Mouse (Mus musculus) intestine, embryonic 16.5 days (tissue): ENCODE data around the gene Mlph. TPM values are rescaled to one million over a fixed set of nuclear protein-coding genes. Genes with fewer than 3 reads are reported as not detected.

Experiments used
- ATAC-seq: fragments of 200-750 bp; cut with Nextera tagmentation; 2 replicates; pipeline ENCODE4 v1.8.0; 2017; ENCODE audit warnings: moderate TSS enrichment, moderate library complexity
- H3K27ac ChIP-seq: fragments of 300-500 bp; sonication (generic); 2 replicates; pipeline ENCODE4 v1.5.1; 2014; ENCODE audit warnings: mild to moderate bottlenecking, low read length
- H3K27me3 ChIP-seq: fragments of 300-500 bp; sonication (generic); replicated peaks from 2 replicates; pipeline ENCODE4 v1.6.1; 2014; ENCODE audit warnings: low read length, control low read depth, mixed read lengths; ENCODE audit not compliant: control insufficient read depth, insufficient read depth
- H3K36me3 ChIP-seq: fragments of 300-500 bp; sonication (generic); 2 replicates; pipeline ENCODE4 v1.6.1; 2014; ENCODE audit warnings: low read length, control low read depth; ENCODE audit not compliant: control insufficient read depth, insufficient read depth
- H3K4me1 ChIP-seq: fragments of 300-500 bp; sonication (generic); 2 replicates; pipeline ENCODE4 v1.6.1; 2014; ENCODE audit warnings: low read length, control low read depth, mixed read lengths; ENCODE audit not compliant: control insufficient read depth, insufficient read depth
- H3K4me2 ChIP-seq: fragments of 300-500 bp; sonication (generic); 2 replicates; pipeline ENCODE4 v1.6.1; 2014; ENCODE audit warnings: low read depth, low read length, control low read depth
- H3K4me3 ChIP-seq: fragments of 300-500 bp; sonication (generic); 2 replicates; pipeline ENCODE4 v1.5.1; 2014; ENCODE audit warnings: mild to moderate bottlenecking, low read length
- H3K9ac ChIP-seq: fragments of 300-500 bp; sonication (generic); 2 replicates; pipeline ENCODE4 v1.6.1; 2014; ENCODE audit warnings: low read depth, low read length
- H3K9me3 ChIP-seq: fragments of 300-500 bp; sonication (generic); 2 replicates; pipeline ENCODE4 v1.6.1; 2016; ENCODE audit warnings: low read length, control low read depth; ENCODE audit not compliant: control insufficient read depth
- WGBS: fragments of 180-500 bp; shearing (Covaris S2); extraction: QIAGEN DNeasy Blood & Tissue Kit; methylation state at CpG from one replicate; pipeline ENCODE4 v1.1.7; 2014; 5-methylcytosine and 5-hydroxymethylcytosine counted together
- polyA plus RNA-seq: library from polyadenylated mRNA; unstranded; fragments of >200 nt; fragmentation: Nextera tagmentation; extraction: Ambion mirVana; gene quantifications from 2 replicates; pipeline ENCODE4 v1.2.1, GENCODE M21; 2015

Gene Mlph
- polyA plus RNA-seq, 1 experiment from 2014 or later, result 3.2 TPM

DNA sequence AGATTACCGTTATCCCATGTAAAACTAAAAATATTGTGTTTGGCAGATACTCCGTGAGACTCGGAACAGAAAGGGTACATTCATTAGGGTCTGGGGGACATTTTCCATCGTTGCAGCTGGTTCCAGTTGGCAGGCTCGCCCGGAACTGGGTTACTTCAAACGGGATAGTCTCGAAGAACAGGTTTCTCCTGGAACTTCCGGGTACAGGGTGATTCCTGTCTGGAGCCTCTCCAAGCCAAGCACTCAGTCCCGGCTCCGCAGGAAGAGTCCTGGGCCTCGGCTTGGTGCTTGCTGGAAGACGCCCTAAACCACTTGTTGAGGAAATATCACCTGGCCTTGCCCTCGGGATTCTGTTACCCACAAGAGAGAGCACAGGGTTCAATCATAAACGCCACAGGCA lies 12.4 kb downstream of the Mlph start:
- Histone ChIP-seq H3K9ac (peak overlapping the region; percentile 64), H3K4me2 (peak overlapping the region; percentile 71; the same call in 1 of the 2 replicates), H3K4me1 (peaks cover 15% of the 10 kb centered on the region), H3K27me3 (no peaks in the 10 kb centered on the region), H3K27ac (no peak overlapping the region), H3K9me3 (no peaks in the 10 kb centered on the region), H3K36me3 (no peaks in the 10 kb centered on the region), H3K4me3 (no peak overlapping the region)
- ATAC-seq, result peak; percentile 67
- 32% methylated on average over 15 of the region's 15 CpGs for WGBS

GRCm38 (mm10) chr1:90927929-90928574 lies 13.2 kb downstream of the Mlph start:
- 3% methylated on average over 23 of the region's 23 CpGs for WGBS
- peak overlapping the region; percentile 64 for H3K9ac ChIP-seq
- H3K4me2 ChIP-seq, result peak overlapping the region; percentile 71
- no peaks in the 10 kb centered on the region for H3K9me3 ChIP-seq
- H3K4me1 ChIP-seq, result peaks cover 13% of the 10 kb centered on the region
- no peak overlapping the region for H3K27ac ChIP-seq
- H3K27me3 ChIP-seq, result no peaks in the 10 kb centered on the region
- peak; percentile 62 for ATAC-seq
- H3K4me3 ChIP-seq, result peak overlapping the region; percentile 38
- H3K36me3 ChIP-seq, result no peaks in the 10 kb centered on the region

DNA sequence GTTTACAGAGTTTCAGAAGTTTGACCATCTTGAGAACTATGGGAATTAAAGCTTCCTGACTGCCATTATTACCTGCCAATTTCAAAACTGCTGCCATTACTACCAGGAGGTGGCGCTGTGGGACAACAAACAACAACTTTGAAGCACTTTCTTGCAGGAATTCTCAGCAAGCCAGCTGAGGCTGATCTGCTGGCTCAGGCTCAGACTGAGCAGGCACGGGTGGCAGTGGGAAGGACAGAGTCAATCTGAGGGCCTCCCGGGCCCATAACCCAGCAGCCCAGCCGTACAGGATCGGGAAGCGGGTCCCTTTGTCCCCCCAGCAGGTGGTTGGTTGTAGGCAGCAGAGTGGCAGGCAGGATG lies 13.7 kb downstream of the Mlph start:
- peaks cover 13% of the 10 kb centered on the region for H3K4me1 ChIP-seq
- no peaks in the 10 kb centered on the region for H3K36me3 ChIP-seq
- H3K9me3 ChIP-seq, result no peaks in the 10 kb centered on the region
- H3K27me3 ChIP-seq, result no peaks in the 10 kb centered on the region
- ATAC-seq, result peak; percentile 58
- H3K4me2 ChIP-seq, result peak overlapping the region; percentile 71
- peak overlapping the region; percentile 38 for H3K4me3 ChIP-seq
- WGBS, result 1% methylated on average over 6 of the region's 6 CpGs
- no peak overlapping the region for H3K27ac ChIP-seq
- H3K9ac ChIP-seq, result peak overlapping the region; percentile 64; the same call in 1 of the 2 replicates

- H3K9me3 ChIP-seq, result no peaks in the 10 kb centered on the region
- no peaks in the 10 kb centered on the region for H3K27me3 ChIP-seq
- H3K27ac ChIP-seq, result no peak overlapping the region
- no peaks in the 10 kb centered on the region for H3K36me3 ChIP-seq
- ATAC-seq, result no peak
- peaks cover 4% of the 10 kb centered on the region for H3K4me1 ChIP-seq
- no peak overlapping the region for H3K9ac ChIP-seq
- H3K4me3 ChIP-seq, result no peak overlapping the region
- WGBS, result 77% methylated on average over 5 of the region's 5 CpGs
- H3K4me2 ChIP-seq, result no peak overlapping the region
These were observed 18.1 kb downstream of the Mlph start for GRCm38 (mm10) chr1:90933001-90933400.

GRCm38 (mm10) chr1:90936990-90937389 lies 22.1 kb downstream of the Mlph start:
- no peak overlapping the region for H3K4me3 ChIP-seq
- H3K27me3 ChIP-seq, result no peaks in the 10 kb centered on the region
- H3K4me2 ChIP-seq, result no peak overlapping the region
- H3K36me3 ChIP-seq, result no peaks in the 10 kb centered on the region
- peak; percentile 70 for ATAC-seq
- 58% methylated on average over 9 of the region's 9 CpGs for WGBS
- H3K4me1 ChIP-seq, result no peaks in the 10 kb centered on the region
- H3K9ac ChIP-seq, result no peak overlapping the region
- H3K9me3 ChIP-seq, result no peaks in the 10 kb centered on the region
- H3K27ac ChIP-seq, result no peak overlapping the region

GRCm38 (mm10) chr1:90939980-90940379 lies 25.1 kb downstream of the Mlph start:
- H3K4me2 ChIP-seq, result no peak overlapping the region
- no peak overlapping the region for H3K9ac ChIP-seq
- H3K4me1 ChIP-seq, result no peaks in the 10 kb centered on the region
- no peaks in the 10 kb centered on the region for H3K27me3 ChIP-seq
- H3K36me3 ChIP-seq, result no peaks in the 10 kb centered on the region
- H3K27ac ChIP-seq, result no peak overlapping the region
- WGBS, result 74% methylated on average over 4 of the region's 4 CpGs
- no peaks in the 10 kb centered on the region for H3K9me3 ChIP-seq
- no peak overlapping the region for H3K4me3 ChIP-seq
- ATAC-seq, result no peak

- WGBS, result 61% methylated on average over 10 of the region's 10 CpGs
- no peak for ATAC-seq
These were observed 30.3 kb downstream of the Mlph start for GRCm38 (mm10) chr1:90945171-90945570.

DNA sequence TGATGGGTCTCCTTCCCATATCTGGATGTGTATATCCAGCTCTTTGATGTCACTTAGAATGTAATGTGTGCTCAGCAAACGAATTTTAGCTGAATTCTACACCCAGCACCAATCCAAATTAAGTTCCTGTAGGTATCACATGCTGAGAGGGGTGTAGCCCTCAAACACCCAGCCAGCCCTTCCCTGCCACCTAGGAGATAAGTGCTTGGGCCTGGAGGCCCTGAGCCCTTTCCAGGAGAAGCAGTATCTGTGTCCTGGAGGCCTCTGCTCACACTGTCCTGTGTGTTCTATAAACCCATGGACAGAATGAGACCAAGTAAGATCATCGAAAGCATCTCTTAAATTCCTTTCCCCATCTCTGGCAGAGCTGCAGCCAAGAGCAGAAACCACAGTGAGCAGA lies 32.4 kb downstream of the Mlph start:
- Histone ChIP-seq H3K36me3 (no peaks in the 10 kb centered on the region), H3K9me3 (no peaks in the 10 kb centered on the region), H3K4me1 (no peaks in the 10 kb centered on the region), H3K27me3 (no peaks in the 10 kb centered on the region), H3K27ac (no peak overlapping the region), H3K4me3 (no peak overlapping the region), H3K4me2 (no peak overlapping the region), H3K9ac (no peak overlapping the region)
- WGBS, result 73% methylated on average over 2 of the region's 2 CpGs
- ATAC-seq, result no peak

More at GRCm38 (mm10) chr1:90945171-90945570, 30.3 kb downstream of the Mlph start:
- Histone ChIP-seq H3K4me3 (no peak overlapping the region), H3K36me3 (no peaks in the 10 kb centered on the region), H3K9ac (no peak overlapping the region), H3K4me2 (no peak overlapping the region), H3K9me3 (no peaks in the 10 kb centered on the region), H3K27ac (no peak overlapping the region), H3K27me3 (no peaks in the 10 kb centered on the region), H3K4me1 (no peaks in the 10 kb centered on the region)

GRCm38 (mm10) chr1:90949309-90949708 lies 34.4 kb downstream of the Mlph start:
- no peak for ATAC-seq
- H3K36me3 ChIP-seq, result no peaks in the 10 kb centered on the region
- no peak overlapping the region for H3K4me2 ChIP-seq
- WGBS, result 45% methylated on average over 9 of the region's 9 CpGs
- no peak overlapping the region for H3K27ac ChIP-seq
- H3K27me3 ChIP-seq, result no peaks in the 10 kb centered on the region
- H3K4me1 ChIP-seq, result no peaks in the 10 kb centered on the region
- no peak overlapping the region for H3K9ac ChIP-seq
- H3K4me3 ChIP-seq, result no peak overlapping the region
- H3K9me3 ChIP-seq, result no peaks in the 10 kb centered on the region

DNA sequence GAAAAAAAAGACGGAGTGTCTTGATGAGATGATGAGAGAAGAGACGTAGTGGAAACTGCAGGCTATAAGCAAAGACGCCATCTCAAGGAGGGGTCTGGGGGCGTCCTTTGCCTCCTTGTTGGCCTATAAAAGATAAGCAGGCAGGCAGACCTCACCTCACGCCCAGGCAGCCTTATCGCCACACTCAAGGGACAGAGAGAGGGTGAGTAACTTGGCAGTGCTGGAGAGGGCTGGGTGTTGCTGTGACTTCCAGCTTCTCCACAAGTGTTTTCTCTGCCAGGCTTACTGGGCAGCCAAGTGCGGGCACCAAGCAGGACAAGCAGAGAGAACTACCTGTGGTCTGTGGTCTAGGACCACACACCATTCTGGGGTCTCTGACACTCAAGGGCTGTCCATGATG lies 36.8 kb downstream of the Mlph start:
- no peak overlapping the region for H3K9ac ChIP-seq
- H3K4me3 ChIP-seq, result no peak overlapping the region
- no peaks in the 10 kb centered on the region for H3K27me3 ChIP-seq
- no peak overlapping the region for H3K27ac ChIP-seq
- no peaks in the 10 kb centered on the region for H3K9me3 ChIP-seq
- no peaks in the 10 kb centered on the region for H3K36me3 ChIP-seq
- no peak overlapping the region for H3K4me2 ChIP-seq
- 78% methylated on average over 7 of the region's 7 CpGs for WGBS
- no peak for ATAC-seq
- H3K4me1 ChIP-seq, result no peaks in the 10 kb centered on the region
